Comparison of ENCODE assay signal across 8 mouse cellular contexts in genomic region chr2:165215103-165215951, GRCm38 (mm10). TPM values are rescaled to one million over a fixed set of nuclear protein-coding genes. Genes with fewer than 3 reads are reported as not detected.
A peak's percentile ranks its signal among the peaks of the same experiment; 100 is the strongest.
DNase-seq lines count a peak whose midpoint lies in the region; ATAC-seq and TF ChIP-seq lines count a peak whose summit lies in the region.

No protein-coding gene starts in this region.

- 12% methylated on average over 39 of the region's 39 CpGs for WGBS in cerebellum, adult 2 months
- WGBS in forebrain, postnatal 0 days, result 4% methylated on average over 39 of the region's 39 CpGs
- 6% methylated on average over 38 of the region's 39 CpGs for WGBS in liver, embryonic 12.5 days (ENCODE audit: insufficient replicate concordance)

- H3K36me3 ChIP-seq in forebrain, postnatal 0 days (ENCODE audit: insufficient read depth), result no peaks in the 10 kb centered on the region
- H3K36me3 ChIP-seq in liver, embryonic 12.5 days, result no peaks in the 10 kb centered on the region

- ATAC-seq in forebrain, postnatal 0 days, result peak; percentile 69
- no peak for ATAC-seq in liver, embryonic 12.5 days

- H3K9ac ChIP-seq in forebrain, postnatal 0 days, result no peak overlapping the region
- no peak overlapping the region for H3K9ac ChIP-seq in liver, embryonic 12.5 days

- H3K4me3 ChIP-seq in layer of hippocampus, adult 2 months, result peak overlapping the region; percentile 39
- H3K4me3 ChIP-seq in cerebellum, adult 2 months (replicated peaks; ENCODE audit: insufficient read depth, low read depth, low read length), result peak overlapping the region; percentile 17
- no peak overlapping the region; the same call in 1 of the 2 replicates for H3K4me3 ChIP-seq in forebrain, postnatal 0 days (ENCODE audit: low read depth, low read length)
- H3K4me3 ChIP-seq in liver, embryonic 12.5 days, result no peak overlapping the region

- H3K9me3 ChIP-seq in forebrain, postnatal 0 days (ENCODE audit: low read length), result no peaks in the 10 kb centered on the region
- H3K9me3 ChIP-seq in liver, embryonic 12.5 days (replicated peaks), result no peaks in the 10 kb centered on the region

- TF ChIP-seq POLR2A in cerebellum, adult 2 months (IDR thresholded peaks at IDR 0.05; ENCODE audit: borderline replicate concordance, insufficient read depth, low read length), result no peak

- no peak overlapping the region for H3K27ac ChIP-seq in layer of hippocampus, adult 2 months
- no peak overlapping the region for H3K27ac ChIP-seq in cerebellum, adult 2 months (ENCODE audit: insufficient read depth, low read length)
- H3K27ac ChIP-seq in forebrain, postnatal 0 days (ENCODE audit: low read depth, low read length), result no peak overlapping the region
- no peak overlapping the region for H3K27ac ChIP-seq in liver, embryonic 12.5 days

- H3K4me2 ChIP-seq in forebrain, postnatal 0 days (ENCODE audit: low read depth), result peak overlapping the region; percentile 39
- H3K4me2 ChIP-seq in liver, embryonic 12.5 days, result peak overlapping the region; percentile 24

- H3K4me1 ChIP-seq in cerebellum, adult 2 months (ENCODE audit: control insufficient read depth, insufficient read depth, low read length), result peaks cover 57% of the 10 kb centered on the region
- H3K4me1 ChIP-seq in forebrain, postnatal 0 days (ENCODE audit: insufficient read depth), result peaks cover 12% of the 10 kb centered on the region
- H3K4me1 ChIP-seq in liver, embryonic 12.5 days, result 0 out of 2 replicates have a peak, but pooled peaks cover 2% of the 10 kb centered on the region

- no peak for TF ChIP-seq CTCF in layer of hippocampus, adult 2 months (conservative IDR thresholded peaks at IDR 0.05)
- no peak for TF ChIP-seq CTCF in cerebellum, adult 2 months (IDR thresholded peaks at IDR 0.05; ENCODE audit: borderline replicate concordance, insufficient read depth, low read depth, low read length)
- no peak for TF ChIP-seq CTCF in forebrain, postnatal 0 days (IDR thresholded peaks at IDR 0.05; ENCODE audit: low read depth)

- DNase-seq in layer of hippocampus, adult 2 months (ENCODE audit: low spot score in 2 of 2), result no peak
- no peak for DNase-seq in layer of hippocampus, adult 9-10 months (ENCODE audit: low spot score)
- peak; percentile 78 to 80 for DNase-seq in cerebellum, adult 2 months
- DNase-seq in forebrain, postnatal 0 days, result peak; percentile 62
- DNase-seq in spleen, adult 18-20 months, result no peak
- DNase-seq in thymus, postnatal 25 days, result no peak
- no peak for DNase-seq in B cell, adult 2 months

- no peaks in the 10 kb centered on the region for H3K27me3 ChIP-seq in cerebellum, adult 2 months (ENCODE audit: control insufficient read depth, insufficient read depth, low read length)
- peaks cover 21% of the 10 kb centered on the region for H3K27me3 ChIP-seq in forebrain, postnatal 0 days (ENCODE audit: insufficient read depth, low read length)
- peaks cover 93% of the 10 kb centered on the region for H3K27me3 ChIP-seq in liver, embryonic 12.5 days (replicated peaks)

RNA-seq across cellular contexts. Expression of gene Cdh22, which starts 19.3 kb away (rescaled TPM):
- 10 to 100 TPM; 13.8 to 15.4 TPM for total RNA-seq in layer of hippocampus, adult 2 months (2021)
- 51.9 and 56.3 TPM in 2 replicates for polyA plus RNA-seq in cerebellum, adult 2 months (2012; rRNA removed)
- 11.5 and 24.6 TPM in 2 replicates for total RNA-seq in forebrain, postnatal 0 days (2014; rRNA removed)
- 7.1 and 10.4 TPM in 2 replicates for polyA plus RNA-seq in forebrain, postnatal 0 days (2015; fragmentation: Nextera tagmentation; extraction: Ambion mirVana)
- polyA plus RNA-seq in liver, embryonic 12.5 days (2016; fragmentation: Nextera tagmentation; extraction: Ambion mirVana), result 0.04 and 0.07 TPM in 2 replicates

Comparison
In these comparisons a context has a peak if more than half of its experiments do, and no peak if none do; other contexts are left out.
1. DNase-seq: peak in cerebellum, adult 2 months (2 of 2) and forebrain, postnatal 0 days (single experiment); none in layer of hippocampus, adult 2 months (0 of 2), layer of hippocampus, adult 9-10 months (single experiment), spleen, adult 18-20 months (0 of 2), thymus, postnatal 25 days (single experiment) and B cell, adult 2 months (0 of 2).
2. H3K4me3 ChIP-seq: peak in layer of hippocampus, adult 2 months (single experiment) and cerebellum, adult 2 months (single experiment); none in forebrain, postnatal 0 days (single experiment) and liver, embryonic 12.5 days (single experiment).